Mouse (Mus musculus) testis, adult 2 months (tissue): ENCODE measurements at regions not wholly inside any gene's neighbourhood (a gene's known extent, or its start where the extent isn't known, plus 50 kb on each side); places are given as distances from the start of the nearest gene placed in this dataset.

Experiments used
- H3K27ac ChIP-seq: fragments of 200-500 bp; 2 replicates; pipeline ENCODE4 v1.5.1; 2012; ENCODE audit warnings: low read depth, low read length; ENCODE audit not compliant: control insufficient read depth, insufficient read depth
- H3K27me3 ChIP-seq: fragments of 200-500 bp; 2 replicates; pipeline ENCODE4 v1.6.1; 2012; ENCODE audit warnings: mild to moderate bottlenecking, low read length, moderate library complexity; ENCODE audit not compliant: control insufficient read depth, insufficient read depth
- H3K36me3 ChIP-seq: fragments of 200-500 bp; 2 replicates; pipeline ENCODE4 v1.6.1; 2012; ENCODE audit warnings: mild to moderate bottlenecking, low read length; ENCODE audit not compliant: control insufficient read depth, insufficient read depth
- H3K4me1 ChIP-seq: fragments of 200-500 bp; 2 replicates; pipeline ENCODE4 v1.6.1; 2012; ENCODE audit warnings: low read length; ENCODE audit not compliant: control insufficient read depth, insufficient read depth
- H3K4me3 ChIP-seq: fragments of 200-500 bp; 2 replicates; pipeline ENCODE4 v1.5.1; 2012; ENCODE audit warnings: low read depth, mild to moderate bottlenecking, low read length, moderate library complexity, mixed read lengths; ENCODE audit not compliant: control insufficient read depth
- CTCF ChIP-seq: fragments of 200-500 bp; IDR thresholded peaks from 2 replicates; pipeline ENCODE4 v1.5.1; 2012; ENCODE audit warnings: low read depth, mild to moderate bottlenecking, inconsistent platforms, low read length, moderate library complexity; ENCODE audit not compliant: control insufficient read depth, insufficient read depth, insufficient replicate concordance
- POLR2A ChIP-seq: fragments of 200-500 bp; IDR thresholded peaks from 2 replicates; pipeline ENCODE4 v1.6.1; 2012; ENCODE audit warnings: low read depth, mild to moderate bottlenecking, inconsistent platforms, low read length, moderate library complexity; ENCODE audit not compliant: control insufficient read depth

GRCm38 (mm10) chr1:35855650-35856049, 212.6 kb upstream of the Hs6st1 start:
- Histone ChIP-seq H3K27me3 (no peaks in the 10 kb centered on the region), H3K4me1 (no peaks in the 10 kb centered on the region; the same call in 1 of the 2 replicates), H3K36me3 (no peaks in the 10 kb centered on the region), H3K4me3 (no peak overlapping the region), H3K27ac (no peak overlapping the region)
- no peak for TF ChIP-seq POLR2A

GRCm38 (mm10) chr1:35858342-35858741, 209.9 kb upstream of the Hs6st1 start:
- Histone ChIP-seq H3K27ac (no peak overlapping the region), H3K4me1 (no peaks in the 10 kb centered on the region; the same call in 1 of the 2 replicates), H3K4me3 (no peak overlapping the region), H3K36me3 (no peaks in the 10 kb centered on the region), H3K27me3 (no peaks in the 10 kb centered on the region)
- TF ChIP-seq CTCF, result no peak
- no peak for TF ChIP-seq POLR2A

GRCm38 (mm10) chr1:35860779-35861178, 207.4 kb upstream of the Hs6st1 start:
- Histone ChIP-seq H3K4me1 (peaks cover 2% of the 10 kb centered on the region; the same call in 1 of the 2 replicates), H3K27me3 (no peaks in the 10 kb centered on the region), H3K27ac (no peak overlapping the region), H3K4me3 (no peak overlapping the region), H3K36me3 (no peaks in the 10 kb centered on the region)
- no peak for TF ChIP-seq CTCF
- TF ChIP-seq POLR2A, result no peak

GRCm38 (mm10) chr1:35862196-35862595, 206.0 kb upstream of the Hs6st1 start:
- no peaks in the 10 kb centered on the region for H3K36me3 ChIP-seq
- no peak overlapping the region for H3K4me3 ChIP-seq
- H3K4me1 ChIP-seq, result peaks cover 9% of the 10 kb centered on the region
- H3K27ac ChIP-seq, result no peak overlapping the region
- TF ChIP-seq POLR2A (no peak), CTCF (no peak)
- H3K27me3 ChIP-seq, result no peaks in the 10 kb centered on the region

GRCm38 (mm10) chr1:35862661-35863060, 205.5 kb upstream of the Hs6st1 start:
- no peaks in the 10 kb centered on the region for H3K27me3 ChIP-seq
- TF ChIP-seq CTCF, result no peak
- no peak for TF ChIP-seq POLR2A
- H3K27ac ChIP-seq, result no peak overlapping the region
- H3K4me3 ChIP-seq, result no peak overlapping the region
- H3K36me3 ChIP-seq, result no peaks in the 10 kb centered on the region
- H3K4me1 ChIP-seq, result peaks cover 9% of the 10 kb centered on the region

GRCm38 (mm10) chr1:35864246-35864645, 204.0 kb upstream of the Hs6st1 start:
- TF ChIP-seq POLR2A, result no peak
- TF ChIP-seq CTCF, result no peak
- H3K4me3 ChIP-seq, result no peak overlapping the region

GRCm38 (mm10) chr1:35865263-35865662, 202.9 kb upstream of the Hs6st1 start:
- Histone ChIP-seq H3K4me3 (no peak overlapping the region), H3K27ac (no peak overlapping the region), H3K36me3 (no peaks in the 10 kb centered on the region), H3K4me1 (peaks cover 14% of the 10 kb centered on the region), H3K27me3 (no peaks in the 10 kb centered on the region)
- TF ChIP-seq POLR2A (no peak), CTCF (no peak)

More at GRCm38 (mm10) chr1:35864246-35864645, 204.0 kb upstream of the Hs6st1 start:
- no peak overlapping the region for H3K27ac ChIP-seq
- H3K27me3 ChIP-seq, result no peaks in the 10 kb centered on the region
- no peaks in the 10 kb centered on the region for H3K36me3 ChIP-seq
- H3K4me1 ChIP-seq, result peaks cover 9% of the 10 kb centered on the region

- Histone ChIP-seq H3K36me3 (no peaks in the 10 kb centered on the region), H3K27me3 (no peaks in the 10 kb centered on the region), H3K4me3 (peak overlapping the region; percentile 56), H3K27ac (peak overlapping the region; percentile 36; the same call in 1 of the 2 replicates), H3K4me1 (peaks cover 14% of the 10 kb centered on the region)
- no peak for TF ChIP-seq CTCF
- TF ChIP-seq POLR2A, result peak; percentile 14; the same call in 1 of the 2 replicates
Observed at GRCm38 (mm10) chr1:35866643-35867042, 201.6 kb upstream of the Hs6st1 start.
